Mouse (Mus musculus): ENCODE measurements around the gene Fbxl16. TPM values are rescaled to one million over a fixed set of nuclear protein-coding genes. Genes with fewer than 3 reads are reported as not detected.
"Not testable (repeated sequence)": the region's sequence is repeated elsewhere in the genome, so short reads cannot be mapped to it uniquely, and the experiment has no call there.

Gene Fbxl16
- polyA plus RNA-seq, 1 experiment from 2014 or later = 0.43 TPM

DNA sequence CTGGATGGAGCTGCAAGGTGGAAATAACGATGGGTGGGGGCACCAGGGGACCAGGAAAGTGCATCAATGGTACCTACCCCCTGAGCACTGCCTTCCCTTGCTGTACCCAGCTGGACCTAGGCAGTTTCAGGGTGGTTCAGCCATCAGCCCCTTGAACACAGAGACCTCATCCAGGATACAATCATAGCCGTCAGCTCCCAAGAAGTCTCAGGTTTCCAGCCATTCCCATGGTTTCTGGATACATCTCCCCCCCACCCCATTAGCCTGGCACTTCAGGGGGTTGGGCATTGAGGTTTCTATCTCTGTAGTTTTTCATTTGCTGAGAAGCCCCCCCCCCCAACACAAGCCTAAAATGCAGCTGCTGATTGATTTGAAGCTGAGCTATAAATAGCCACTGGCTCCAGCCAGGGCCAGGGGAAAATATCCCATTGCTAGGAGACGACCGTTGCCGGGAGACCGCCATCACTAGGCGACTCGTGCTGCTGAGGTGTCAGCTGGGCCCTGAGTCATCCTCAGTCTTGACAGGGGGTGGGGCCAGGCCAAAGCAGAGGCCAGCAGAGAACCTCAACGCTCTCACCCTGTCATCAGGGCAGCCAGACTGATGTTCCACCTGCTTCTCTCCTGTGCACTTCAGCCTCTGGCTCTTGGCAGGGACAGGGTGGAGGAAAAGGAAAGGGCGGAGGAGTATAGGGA, 5.9 kb upstream of the Fbxl16 start:
- 7% methylated on average over 10 of the region's 10 CpGs for WGBS
- DNase-seq (ENCODE audit: low spot score) (no peak), ATAC-seq (no peak; the same call in 1 of the 2 replicates)
- Histone ChIP-seq H3K9me3 (ENCODE audit: low read length) (no peaks in the 10 kb centered on the region), H3K4me2 (replicated peaks; ENCODE audit: low read depth, low read length) (no peak overlapping the region), H3K36me3 (ENCODE audit: insufficient read depth, low read length) (no peaks in the 10 kb centered on the region), H3K4me3 (ENCODE audit: low read depth, low read length) (no peak overlapping the region), H3K27ac (ENCODE audit: low read length) (no peak overlapping the region), H3K4me1 (ENCODE audit: insufficient read depth, low read depth, low read length) (no peaks in the 10 kb centered on the region), H3K9ac (replicated peaks; ENCODE audit: low read depth) (no peak overlapping the region), H3K27me3 (replicated peaks; ENCODE audit: insufficient read depth, low read length) (no peaks in the 10 kb centered on the region)
- TF ChIP-seq EP300 (IDR thresholded peaks at IDR 0.05) (no peak), CTCF (IDR thresholded peaks at IDR 0.05) (no peak)

DNA sequence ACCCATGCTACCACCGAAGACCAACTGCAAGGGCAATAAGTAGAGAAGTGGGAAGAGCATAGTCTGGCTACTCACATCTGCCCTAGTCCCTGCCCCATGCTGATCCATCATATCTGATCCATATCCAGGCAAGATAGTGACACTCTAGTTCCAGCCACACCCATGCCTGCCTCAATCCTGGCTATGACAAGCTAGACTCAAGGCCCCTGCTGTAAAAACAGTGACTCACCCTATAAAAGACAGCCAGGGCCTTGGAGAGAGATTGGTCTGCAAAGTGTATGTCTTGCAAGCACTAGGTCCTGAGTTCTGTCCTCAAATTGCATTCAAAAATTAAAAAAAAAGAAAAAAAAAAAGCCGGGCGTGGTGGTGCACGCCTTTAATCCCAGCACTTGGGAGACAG, 2.4 kb upstream of the Fbxl16 start:
- no peak for ATAC-seq
- Histone ChIP-seq H3K4me3 (ENCODE audit: low read depth, low read length) (no peak overlapping the region), H3K4me1 (ENCODE audit: insufficient read depth, low read depth, low read length) (0 out of 2 replicates have a peak, but pooled peaks cover 3% of the 10 kb centered on the region), H3K4me2 (replicated peaks; ENCODE audit: low read depth, low read length) (no peak overlapping the region), H3K9ac (replicated peaks; ENCODE audit: low read depth) (no peak overlapping the region), H3K27me3 (replicated peaks; ENCODE audit: insufficient read depth, low read length) (peaks cover 24% of the 10 kb centered on the region), H3K36me3 (ENCODE audit: insufficient read depth, low read length) (no peaks in the 10 kb centered on the region), H3K9me3 (ENCODE audit: low read length) (no peaks in the 10 kb centered on the region), H3K27ac (ENCODE audit: low read length) (no peak overlapping the region)
- TF ChIP-seq CTCF (IDR thresholded peaks at IDR 0.05) = no peak
- no peak for TF ChIP-seq EP300 (IDR thresholded peaks at IDR 0.05)
- WGBS = 76% methylated on average over 4 of the region's 4 CpGs
- no peak for DNase-seq (ENCODE audit: low spot score)

DNA sequence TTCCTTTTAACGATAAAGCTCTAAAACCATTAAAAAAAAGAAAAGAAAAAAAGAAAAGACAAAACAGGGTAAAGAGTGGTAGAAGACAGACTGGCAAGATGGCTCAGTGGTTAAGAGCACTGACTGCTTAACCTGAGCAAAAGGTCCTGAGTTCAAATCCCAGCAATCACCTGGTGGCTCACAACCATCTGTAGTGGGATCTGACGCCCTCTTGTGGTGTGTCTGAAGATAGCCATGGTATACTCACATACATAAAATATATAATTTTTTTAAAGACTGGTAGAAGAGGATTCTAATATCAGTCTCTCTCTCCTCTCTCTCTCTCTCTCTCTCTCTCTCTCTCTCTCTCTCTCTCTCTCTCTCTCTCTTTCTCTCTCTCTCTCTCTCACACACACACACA, 1.4 kb upstream of the Fbxl16 start:
- not testable (repeated sequence) for DNase-seq (ENCODE audit: low spot score); ATAC-seq; H3K36me3 ChIP-seq (ENCODE audit: insufficient read depth, low read length); H3K4me1 ChIP-seq (ENCODE audit: insufficient read depth, low read depth, low read length); H3K9me3 ChIP-seq (ENCODE audit: low read length); H3K27ac ChIP-seq (ENCODE audit: low read length); H3K4me3 ChIP-seq (ENCODE audit: low read depth, low read length); H3K9ac ChIP-seq (replicated peaks; ENCODE audit: low read depth); H3K4me2 ChIP-seq (replicated peaks; ENCODE audit: low read depth, low read length)
- 33% methylated on average over 2 of the region's 2 CpGs for WGBS
- peaks cover 24% of the 10 kb centered on the region for H3K27me3 ChIP-seq (replicated peaks; ENCODE audit: insufficient read depth, low read length)

DNA sequence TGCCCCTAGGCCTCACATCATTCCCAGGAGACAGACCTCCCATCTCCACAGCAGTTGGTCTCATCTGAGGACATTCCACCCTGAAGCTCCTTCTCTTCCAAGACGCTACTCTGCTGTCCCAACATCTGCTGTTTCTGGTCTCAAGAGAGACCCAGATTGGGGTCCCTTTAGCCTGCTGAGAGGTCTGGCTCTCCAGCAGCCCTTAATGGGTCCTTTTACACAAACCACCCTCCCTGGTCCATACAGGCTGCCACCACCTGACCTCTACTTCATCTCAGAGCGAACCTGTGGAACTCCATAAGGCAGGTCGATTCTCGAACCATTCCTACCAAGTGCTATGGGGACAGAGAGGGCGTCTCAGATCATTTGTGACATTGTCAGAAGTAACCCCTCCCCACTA, 857 bp upstream of the Fbxl16 start:
- ATAC-seq (no peak), DNase-seq (ENCODE audit: low spot score) (no peak)
- 42% methylated on average over 5 of the region's 5 CpGs for WGBS
- Histone ChIP-seq H3K4me2 (replicated peaks; ENCODE audit: low read depth, low read length) (no peak overlapping the region), H3K27me3 (replicated peaks; ENCODE audit: insufficient read depth, low read length) (peaks cover 24% of the 10 kb centered on the region), H3K27ac (ENCODE audit: low read length) (no peak overlapping the region), H3K9me3 (ENCODE audit: low read length) (no peaks in the 10 kb centered on the region), H3K9ac (replicated peaks; ENCODE audit: low read depth) (no peak overlapping the region), H3K36me3 (ENCODE audit: insufficient read depth, low read length) (no peaks in the 10 kb centered on the region), H3K4me1 (ENCODE audit: insufficient read depth, low read depth, low read length) (0 out of 2 replicates have a peak, but pooled peaks cover 3% of the 10 kb centered on the region), H3K4me3 (ENCODE audit: low read depth, low read length) (no peak overlapping the region)
- TF ChIP-seq EP300 (IDR thresholded peaks at IDR 0.05) = no peak
- TF ChIP-seq CTCF (IDR thresholded peaks at IDR 0.05) = no peak

DNA sequence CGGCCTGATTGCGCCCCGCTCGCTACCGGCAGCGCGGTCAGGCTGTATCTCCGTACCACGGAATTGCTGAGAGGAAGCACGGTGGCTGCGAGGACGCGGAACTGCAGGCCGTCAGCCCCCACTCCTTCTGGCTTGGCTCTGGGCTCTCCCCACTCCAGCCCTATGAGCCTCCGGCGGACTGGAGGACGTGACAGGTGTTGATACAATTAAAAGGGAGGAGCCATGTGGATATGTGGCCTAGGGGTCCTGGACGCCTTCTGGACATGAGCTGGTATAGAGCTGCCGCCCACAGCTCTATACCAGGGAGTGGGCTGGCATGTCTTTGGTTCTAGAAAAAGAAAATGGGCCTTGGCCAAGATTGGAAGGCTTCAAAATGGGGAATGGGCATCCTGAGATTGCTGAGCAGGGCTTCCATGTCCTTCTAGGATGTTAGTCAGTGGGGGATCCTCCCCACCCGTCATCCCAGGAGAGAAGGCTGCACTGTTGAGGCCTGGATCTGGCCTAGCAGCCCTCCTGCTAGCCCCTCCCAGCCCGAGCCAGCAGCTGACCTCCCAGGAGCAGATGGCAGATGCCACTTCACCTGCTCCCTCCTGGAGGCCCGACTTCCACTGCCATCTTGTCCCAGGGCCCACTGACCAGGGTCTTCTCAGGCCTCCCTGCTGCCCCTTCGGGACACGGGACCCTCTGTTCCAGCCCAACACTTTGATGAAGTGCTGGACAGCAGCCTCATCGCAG, 888 bp downstream of the Fbxl16 start:
- Histone ChIP-seq H3K36me3 (ENCODE audit: insufficient read depth, low read length) (no peaks in the 10 kb centered on the region), H3K9me3 (ENCODE audit: low read length) (no peaks in the 10 kb centered on the region), H3K9ac (replicated peaks; ENCODE audit: low read depth) (no peak overlapping the region), H3K27me3 (replicated peaks; ENCODE audit: insufficient read depth, low read length) (peaks cover 24% of the 10 kb centered on the region), H3K4me3 (ENCODE audit: low read depth, low read length) (peak overlapping the region; percentile 51), H3K27ac (ENCODE audit: low read length) (no peak overlapping the region), H3K4me2 (replicated peaks; ENCODE audit: low read depth, low read length) (peak overlapping the region; percentile 79), H3K4me1 (ENCODE audit: insufficient read depth, low read depth, low read length) (0 out of 2 replicates have a peak, but pooled peaks cover 6% of the 10 kb centered on the region)
- ATAC-seq = no peak
- TF ChIP-seq EP300 (IDR thresholded peaks at IDR 0.05) (no peak), CTCF (IDR thresholded peaks at IDR 0.05) (no peak)
- DNase-seq (ENCODE audit: low spot score) = no peak
- WGBS = 11% methylated on average over 25 of the region's 25 CpGs

DNA sequence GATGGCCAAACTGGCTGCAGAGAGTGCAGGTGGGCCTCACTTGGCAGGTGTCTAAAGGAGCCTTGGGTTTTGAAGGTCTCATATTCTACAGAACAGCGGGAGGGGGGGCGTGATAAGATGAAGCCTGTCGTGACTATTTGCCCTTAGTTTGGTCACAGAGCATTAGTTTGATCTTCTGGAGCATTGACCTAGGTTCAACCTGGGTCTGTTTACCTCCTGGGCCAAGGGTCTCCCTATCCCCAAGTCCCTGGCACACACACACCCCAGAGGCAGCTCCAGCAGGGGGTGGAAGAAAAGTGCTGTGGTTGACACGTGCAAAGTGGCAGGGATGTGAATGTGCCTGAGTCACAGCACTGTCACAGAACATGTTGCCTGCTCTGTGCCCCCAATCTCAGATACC, 2.0 kb downstream of the Fbxl16 start:
- no peak for TF ChIP-seq EP300 (IDR thresholded peaks at IDR 0.05)
- no peak for TF ChIP-seq CTCF (IDR thresholded peaks at IDR 0.05)
- 57% methylated on average over 4 of the region's 4 CpGs for WGBS
- Histone ChIP-seq H3K4me2 (replicated peaks; ENCODE audit: low read depth, low read length) (no peak overlapping the region), H3K4me3 (ENCODE audit: low read depth, low read length) (no peak overlapping the region), H3K27me3 (replicated peaks; ENCODE audit: insufficient read depth, low read length) (peaks cover 24% of the 10 kb centered on the region), H3K4me1 (ENCODE audit: insufficient read depth, low read depth, low read length) (0 out of 2 replicates have a peak, but pooled peaks cover 6% of the 10 kb centered on the region), H3K9ac (replicated peaks; ENCODE audit: low read depth) (no peak overlapping the region), H3K27ac (ENCODE audit: low read length) (no peak overlapping the region), H3K36me3 (ENCODE audit: insufficient read depth, low read length) (no peaks in the 10 kb centered on the region), H3K9me3 (ENCODE audit: low read length) (no peaks in the 10 kb centered on the region)
- DNase-seq (ENCODE audit: low spot score) (no peak), ATAC-seq (no peak)

Data from lung, postnatal 0 days (tissue).